Comparison of ENCODE assay signal across 8 mouse cellular contexts in genomic region chr7:122290165-122290564, GRCm38 (mm10). TPM values are rescaled to one million over a fixed set of nuclear protein-coding genes. Genes with fewer than 3 reads are reported as not detected.
DNase-seq lines count a peak whose midpoint lies in the region; ATAC-seq and TF ChIP-seq lines count a peak whose summit lies in the region.

No protein-coding gene starts in this region.

- TF ChIP-seq CTCF in heart, postnatal 0 days (IDR thresholded peaks at IDR 0.05; ENCODE audit: low read depth), result no peak

- WGBS in heart, postnatal 0 days, result 12% methylated on average over 12 of the region's 12 CpGs
- 11% methylated on average over 12 of the region's 12 CpGs for WGBS in limb, embryonic 14.5 days
- 9% methylated on average over 12 of the region's 12 CpGs for WGBS in neural tube, embryonic 13.5 days

- ATAC-seq in cerebellum, adult (ENCODE audit: insufficient number of reproducible peaks, low FRiP score, low TSS enrichment), result no peak
- ATAC-seq in heart, postnatal 0 days (ENCODE audit: insufficient read depth, low read depth), result no peak
- no peak for ATAC-seq in limb, embryonic 14.5 days (ENCODE audit: low FRiP score, low read depth)
- ATAC-seq in neural tube, embryonic 13.5 days (ENCODE audit: low read depth), result peak; percentile 33

- H3K36me3 ChIP-seq in heart, postnatal 0 days (replicated peaks; ENCODE audit: control insufficient read depth, insufficient read depth, low read length), result no peaks in the 10 kb centered on the region
- H3K36me3 ChIP-seq in limb, embryonic 14.5 days (ENCODE audit: control insufficient read depth, insufficient read depth, low read length), result no peaks in the 10 kb centered on the region
- H3K36me3 ChIP-seq in neural tube, embryonic 13.5 days, result no peaks in the 10 kb centered on the region

- peaks cover 37% of the 10 kb centered on the region for H3K27me3 ChIP-seq in heart, postnatal 0 days (ENCODE audit: control insufficient read depth, insufficient read depth, low read length)
- H3K27me3 ChIP-seq in limb, embryonic 14.5 days (ENCODE audit: control insufficient read depth, insufficient read depth, low read length), result peaks cover 33% of the 10 kb centered on the region
- H3K27me3 ChIP-seq in neural tube, embryonic 13.5 days, result peaks cover 54% of the 10 kb centered on the region

- no peak overlapping the region for H3K27ac ChIP-seq in heart, postnatal 0 days (ENCODE audit: low read depth)
- no peak overlapping the region for H3K27ac ChIP-seq in limb, embryonic 14.5 days (replicated peaks; ENCODE audit: low read depth, low read length)
- no peak overlapping the region for H3K27ac ChIP-seq in neural tube, embryonic 13.5 days (replicated peaks)

- peak overlapping the region; percentile 84 for H3K4me2 ChIP-seq in heart, postnatal 0 days (ENCODE audit: low read depth, low read length)
- H3K4me2 ChIP-seq in limb, embryonic 14.5 days (replicated peaks; ENCODE audit: low read depth, low read length, severe bottlenecking), result peak overlapping the region; percentile 97
- H3K4me2 ChIP-seq in neural tube, embryonic 13.5 days, result peak overlapping the region; percentile 85

- peak overlapping the region; percentile 63 for H3K4me3 ChIP-seq in heart, postnatal 0 days (ENCODE audit: low read depth, low read length)
- H3K4me3 ChIP-seq in limb, embryonic 14.5 days (replicated peaks; ENCODE audit: low read length), result peak overlapping the region; percentile 61
- peak overlapping the region; percentile 67 for H3K4me3 ChIP-seq in neural tube, embryonic 13.5 days

- TF ChIP-seq EP300 in heart, postnatal 0 days (IDR thresholded peaks at IDR 0.05; ENCODE audit: low read depth), result no peak

- no peaks in the 10 kb centered on the region for H3K4me1 ChIP-seq in heart, postnatal 0 days (ENCODE audit: control insufficient read depth, insufficient read depth)
- peaks cover 4% of the 10 kb centered on the region for H3K4me1 ChIP-seq in limb, embryonic 14.5 days (ENCODE audit: control insufficient read depth, insufficient read depth, low read length)
- peaks cover 25% of the 10 kb centered on the region for H3K4me1 ChIP-seq in neural tube, embryonic 13.5 days (replicated peaks)

- no peak for TF ChIP-seq POLR2A in limb, embryonic 14.5 days (IDR thresholded peaks at IDR 0.05; ENCODE audit: borderline replicate concordance, extremely low read depth, insufficient read depth, insufficient read length)

- no peaks in the 10 kb centered on the region for H3K9me3 ChIP-seq in heart, postnatal 0 days (replicated peaks; ENCODE audit: control insufficient read depth, low read length)
- no peaks in the 10 kb centered on the region for H3K9me3 ChIP-seq in limb, embryonic 14.5 days (ENCODE audit: control insufficient read depth, low read length)
- no peaks in the 10 kb centered on the region for H3K9me3 ChIP-seq in neural tube, embryonic 13.5 days

- DNase-seq in cerebellum, adult 11 months, result peak; percentile 62
- DNase-seq in urinary bladder, postnatal 25 days (ENCODE audit: low spot score), result peak; percentile 10
- no peak for DNase-seq in urinary bladder, postnatal 36 days (ENCODE audit: low spot score in 2 of 2)
- no peak for DNase-seq in heart, postnatal 0 days (ENCODE audit: low spot score)
- DNase-seq in limb, embryonic 14.5 days (ENCODE audit: low spot score), result no peak
- peak; percentile 89 to 90 for DNase-seq in thymus, postnatal 36 days

- H3K9ac ChIP-seq in heart, postnatal 0 days (replicated peaks; ENCODE audit: low read depth, low read length), result no peak overlapping the region
- H3K9ac ChIP-seq in limb, embryonic 14.5 days (ENCODE audit: low read depth, low read length, severe bottlenecking), result no peak overlapping the region
- H3K9ac ChIP-seq in neural tube, embryonic 13.5 days, result peak overlapping the region; percentile 69

RNA-seq across cellular contexts. Expression of gene Prkcb, which starts 1.6 kb away (rescaled TPM):
- 1.9 and 6.9 TPM in 2 replicates for total RNA-seq in heart, postnatal 0 days (2014; rRNA removed; ENCODE audit: low replicate concordance)
- 1.1 and 1.5 TPM in 2 replicates for polyA plus RNA-seq in heart, postnatal 0 days (2015; fragmentation: Nextera tagmentation; extraction: Ambion mirVana)
- polyA plus RNA-seq in limb, embryonic 14.5 days (2012; rRNA removed), result 6.2 and 6.3 TPM in 2 replicates
- 9.0 and 10.3 TPM in 2 replicates for polyA plus RNA-seq in limb, embryonic 14.5 days (2014; fragmentation: Nextera tagmentation; extraction: Ambion mirVana)
- polyA plus RNA-seq in neural tube, embryonic 13.5 days (2015; fragmentation: Nextera tagmentation; extraction: Ambion mirVana), result 52.9 and 60.9 TPM in 2 replicates

Comparison
In these comparisons a context has a peak if more than half of its experiments do, and no peak if none do; other contexts are left out.
1. DNase-seq: peak in cerebellum, adult 11 months (single experiment), urinary bladder, postnatal 25 days (single experiment) and thymus, postnatal 36 days (2 of 2); none in urinary bladder, postnatal 36 days (0 of 2), heart, postnatal 0 days (single experiment) and limb, embryonic 14.5 days (single experiment).
2. Peak in every context shown above with its lines, with median percentiles within 50 percentile points of each other: H3K4me2 ChIP-seq and H3K4me3 ChIP-seq.